Mouse (Mus musculus) liver, embryonic 12.5 days (tissue): Measurements from ENCODE around the gene Cdc25b. TPM values are rescaled to one million over a fixed set of nuclear protein-coding genes. Genes with fewer than 3 reads are reported as not detected.
"Not testable (repeated sequence)": the region's sequence is repeated elsewhere in the genome, so short reads cannot be mapped to it uniquely, and the experiment has no call there.

Source experiments
- ATAC-seq: fragments of 200-750 bp; cut with Nextera tagmentation; 2 replicates; pipeline ENCODE4 v1.8.0; 2017; ENCODE audit warnings: moderate number of reproducible peaks, mild to moderate bottlenecking, moderate library complexity
- H3K27ac ChIP-seq: fragments of 300-500 bp; sonication (generic); 2 replicates; pipeline ENCODE4 v1.5.1; 2016; ENCODE audit warnings: mild to moderate bottlenecking
- H3K27me3 ChIP-seq: fragments of 300-500 bp; sonication (generic); replicated peaks from 2 replicates; pipeline ENCODE4 v1.6.1; 2016; ENCODE audit warnings: mild to moderate bottlenecking, moderate library complexity
- H3K36me3 ChIP-seq: fragments of 300-500 bp; sonication (generic); 2 replicates; pipeline ENCODE4 v1.6.1; 2016; ENCODE audit warnings: mild to moderate bottlenecking, moderate library complexity
- H3K4me1 ChIP-seq: fragments of 300-500 bp; sonication (generic); 2 replicates; pipeline ENCODE4 v1.6.1; 2016
- H3K4me2 ChIP-seq: fragments of 300-500 bp; sonication (generic); 2 replicates; pipeline ENCODE4 v1.6.1; 2016; ENCODE audit warnings: mild to moderate bottlenecking, moderate library complexity
- H3K4me3 ChIP-seq: fragments of 300-500 bp; sonication (generic); 2 replicates; pipeline ENCODE4 v1.5.1; 2016; ENCODE audit warnings: mild to moderate bottlenecking, moderate library complexity
- H3K9ac ChIP-seq: fragments of 300-500 bp; sonication (generic); 2 replicates; pipeline ENCODE4 v1.6.1; 2016; ENCODE audit warnings: mild to moderate bottlenecking, moderate library complexity
- H3K9me3 ChIP-seq: fragments of 300-500 bp; sonication (generic); replicated peaks from 2 replicates; pipeline ENCODE4 v1.6.1; 2016; ENCODE audit warnings: mild to moderate bottlenecking, moderate library complexity
- WGBS: fragments of 180-500 bp; shearing (Covaris S2); methylation state at CpG from one replicate; pipeline ENCODE4 v1.1.7; 2016; ENCODE audit not compliant: insufficient replicate concordance; 5-methylcytosine and 5-hydroxymethylcytosine counted together
- polyA plus RNA-seq: library from polyadenylated mRNA; unstranded; fragments of >200 nt; fragmentation: Nextera tagmentation; extraction: Ambion mirVana; gene quantifications from 2 replicates; pipeline ENCODE4 v1.2.1, GENCODE M21; 2016

Cdc25b gene
- polyA plus RNA-seq, 1 experiment from 2014 or later, result 172 TPM

- H3K36me3 ChIP-seq, result no peaks in the 10 kb centered on the region
- WGBS, result 49% methylated on average over 4 of the region's 4 CpGs
- no peak overlapping the region for H3K4me3 ChIP-seq
- no peaks in the 10 kb centered on the region for H3K9me3 ChIP-seq
- H3K9ac ChIP-seq, result no peak overlapping the region
- no peaks in the 10 kb centered on the region for H3K27me3 ChIP-seq
- H3K4me1 ChIP-seq, result peaks cover 64% of the 10 kb centered on the region
- ATAC-seq, result no peak
- H3K4me2 ChIP-seq, result no peak overlapping the region
- peak overlapping the region; percentile 48; the same call in 1 of the 2 replicates for H3K27ac ChIP-seq
Observed at GRCm38 (mm10) chr2:131220030-131220429, 33.3 kb downstream of the Cdc25b start.

DNA sequence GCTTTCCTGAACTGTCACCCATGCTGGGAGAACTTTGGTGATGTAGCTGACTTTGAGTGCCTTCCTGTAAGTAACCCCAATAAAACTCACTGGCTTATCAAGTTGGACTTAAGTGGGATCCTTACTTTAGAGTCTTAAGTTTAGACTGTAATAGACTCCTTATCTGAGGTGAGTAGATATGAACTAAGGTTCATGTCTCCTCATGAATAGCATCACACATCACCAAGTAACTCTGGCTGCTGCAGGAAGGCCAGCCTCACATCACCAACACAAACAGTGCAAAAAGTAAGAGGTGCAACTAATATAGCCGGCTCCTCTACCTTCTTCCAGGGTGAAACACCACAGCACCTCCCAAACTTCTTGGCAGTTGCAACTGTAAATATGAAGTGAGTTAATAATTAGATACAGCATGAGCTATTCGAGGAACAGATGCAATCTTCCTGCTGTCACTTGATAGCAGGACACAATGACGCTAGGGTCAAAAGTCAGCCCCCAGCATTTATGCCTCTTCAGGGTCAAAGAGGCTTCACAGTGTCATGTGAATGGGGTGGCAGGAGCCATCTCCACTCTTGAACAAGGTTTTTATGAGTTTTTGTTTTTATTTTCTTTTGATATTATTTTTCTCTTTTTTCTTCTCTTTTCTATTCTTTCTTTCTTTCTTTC, 35.2 kb downstream of the Cdc25b start:
- Histone ChIP-seq H3K4me2 (peak overlapping the region; percentile 58), H3K27me3 (no peaks in the 10 kb centered on the region), H3K9ac (peak overlapping the region; percentile 65), H3K36me3 (no peaks in the 10 kb centered on the region), H3K4me1 (peaks cover 73% of the 10 kb centered on the region), H3K9me3 (no peaks in the 10 kb centered on the region), H3K4me3 (no peak overlapping the region), H3K27ac (peak overlapping the region; percentile 98)
- whole genome bisulfite sequencing, result 45% methylated on average over 3 of the region's 3 CpGs
- ATAC-seq, result no peak

DNA sequence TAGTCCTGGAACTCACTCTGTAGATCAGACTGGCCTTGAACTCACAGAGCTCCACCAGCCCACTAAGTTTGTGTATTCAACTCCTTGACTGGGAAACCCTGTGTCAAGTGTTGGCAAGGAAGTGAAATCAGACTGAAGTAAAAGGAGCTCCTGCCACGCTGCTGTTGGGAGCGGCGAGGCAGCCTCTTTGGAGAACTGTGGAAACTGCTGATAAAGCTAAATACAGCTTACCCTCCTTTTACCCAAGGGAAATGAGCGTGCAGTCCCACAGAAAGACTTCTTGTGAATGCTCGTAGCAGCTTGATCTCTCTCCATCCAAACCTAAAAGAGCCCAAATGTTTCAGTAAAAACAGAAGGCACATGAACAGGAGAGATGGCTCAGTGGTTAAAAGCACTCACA, 35.8 kb downstream of the Cdc25b start:
- H3K27ac ChIP-seq, result peak overlapping the region; percentile 98
- H3K9ac ChIP-seq, result peak overlapping the region; percentile 65
- peak overlapping the region; percentile 58 for H3K4me2 ChIP-seq
- ATAC-seq, result peak; percentile 28; the same call in 1 of the 2 replicates
- peaks cover 74% of the 10 kb centered on the region for H3K4me1 ChIP-seq
- H3K9me3 ChIP-seq, result no peaks in the 10 kb centered on the region
- 10% methylated on average over 5 of the region's 5 CpGs for WGBS
- H3K27me3 ChIP-seq, result no peaks in the 10 kb centered on the region
- H3K36me3 ChIP-seq, result no peaks in the 10 kb centered on the region
- no peak overlapping the region for H3K4me3 ChIP-seq

- no peaks in the 10 kb centered on the region for H3K36me3 ChIP-seq
- H3K4me3 ChIP-seq, result peak overlapping the region; percentile 1; the same call in 1 of the 2 replicates
- 32% methylated on average over 1 of the region's 1 CpGs for WGBS
- H3K27me3 ChIP-seq, result no peaks in the 10 kb centered on the region
- H3K9ac ChIP-seq, result peak overlapping the region; percentile 65
- peak overlapping the region; percentile 58 for H3K4me2 ChIP-seq
- ATAC-seq, result peak; percentile 99
- peak overlapping the region; percentile 98 for H3K27ac ChIP-seq
- peaks cover 71% of the 10 kb centered on the region for H3K4me1 ChIP-seq
- H3K9me3 ChIP-seq, result no peaks in the 10 kb centered on the region
Observed at GRCm38 (mm10) chr2:131223569-131223968, 36.8 kb downstream of the Cdc25b start.

GRCm38 (mm10) chr2:131225178-131225577, 38.4 kb downstream of the Cdc25b start:
- no peak for ATAC-seq
- WGBS, result 80% methylated on average over 6 of the region's 6 CpGs
- Histone ChIP-seq H3K9ac (no peak overlapping the region), H3K36me3 (no peaks in the 10 kb centered on the region), H3K4me2 (no peak overlapping the region), H3K4me3 (no peak overlapping the region), H3K27ac (peak overlapping the region; percentile 98), H3K4me1 (peaks cover 70% of the 10 kb centered on the region), H3K27me3 (no peaks in the 10 kb centered on the region), H3K9me3 (no peaks in the 10 kb centered on the region)

DNA sequence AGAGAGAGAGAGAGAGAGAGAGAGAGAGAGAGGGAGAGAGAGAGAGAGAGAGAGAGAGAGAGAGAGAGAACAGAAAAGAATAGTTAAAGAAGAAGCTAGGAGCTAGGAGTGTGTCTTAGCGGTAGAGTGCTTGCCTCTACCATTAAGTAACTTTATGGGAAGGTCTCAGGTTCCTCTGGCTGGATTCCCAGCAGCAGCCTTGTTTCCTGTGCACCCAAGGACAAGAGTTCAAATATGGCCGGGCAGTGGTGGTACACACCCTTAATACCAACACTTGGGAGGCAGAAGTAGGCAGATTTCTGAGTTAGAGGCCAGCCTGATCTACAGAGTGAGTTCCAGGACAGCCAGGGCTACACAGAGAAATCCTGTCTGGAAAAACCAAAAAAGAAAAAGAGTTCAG, 39.9 kb downstream of the Cdc25b start:
- not testable (repeated sequence) for H3K4me3 ChIP-seq, H3K9ac ChIP-seq, ATAC-seq, H3K9me3 ChIP-seq, H3K36me3 ChIP-seq, H3K27me3 ChIP-seq, H3K4me2 ChIP-seq
- WGBS, result 67% methylated on average over 2 of the region's 2 CpGs
- Histone ChIP-seq H3K4me1 (peaks cover 62% of the 10 kb centered on the region), H3K27ac (peak overlapping the region; percentile 32; the same call in 1 of the 2 replicates)

DNA sequence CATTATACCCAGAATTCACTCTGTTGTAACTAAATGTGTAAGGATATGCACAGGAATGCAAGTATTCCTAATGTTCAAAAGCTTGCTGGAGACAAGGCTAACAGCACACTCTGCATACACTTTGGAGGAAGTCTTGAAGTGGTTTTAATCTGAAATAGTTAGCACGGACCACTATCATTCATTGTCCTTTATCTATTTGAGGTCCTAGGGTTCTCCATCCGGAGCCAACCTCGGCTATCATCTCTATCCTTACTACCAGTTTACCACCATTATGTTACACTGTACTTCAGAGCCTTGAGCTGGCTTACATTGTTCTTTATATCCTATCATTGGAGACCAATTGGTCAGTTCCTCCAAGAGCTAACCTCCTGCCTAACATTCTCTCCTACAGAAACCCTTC, 40.5 kb downstream of the Cdc25b start:
- H3K27me3 ChIP-seq, result no peaks in the 10 kb centered on the region
- no peak for ATAC-seq
- no peak overlapping the region for H3K4me2 ChIP-seq
- no peak overlapping the region for H3K9ac ChIP-seq
- no peak overlapping the region for H3K4me3 ChIP-seq
- H3K27ac ChIP-seq, result 0 out of 2 replicates have a peak overlapping the region, but pooled peaks have one; percentile 32
- peaks cover 62% of the 10 kb centered on the region for H3K4me1 ChIP-seq
- no peaks in the 10 kb centered on the region for H3K36me3 ChIP-seq
- no peaks in the 10 kb centered on the region for H3K9me3 ChIP-seq
- 56% methylated on average over 3 of the region's 3 CpGs for WGBS

DNA sequence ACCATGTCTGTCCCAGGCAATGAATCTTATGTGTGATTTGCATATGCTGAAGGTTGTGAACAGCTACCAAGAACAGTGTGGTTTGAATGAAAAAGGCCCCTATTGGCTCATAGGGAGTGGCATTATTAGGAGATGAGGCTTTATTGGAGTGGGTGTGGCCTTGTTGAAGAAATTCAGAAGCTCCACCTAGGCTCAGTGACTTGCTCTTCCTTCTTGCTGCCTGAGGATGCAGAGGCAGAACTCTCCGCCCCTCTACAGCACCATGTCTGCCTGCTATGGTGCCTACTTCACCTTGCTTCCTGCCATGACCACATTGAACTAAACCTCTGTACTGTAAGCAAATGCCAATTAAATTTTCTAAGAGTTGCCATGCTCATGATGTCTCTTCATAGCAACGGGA, 45.8 kb downstream of the Cdc25b start:
- Histone ChIP-seq H3K4me3 (peak overlapping the region; percentile 78; the same call in 1 of the 2 replicates), H3K36me3 (peaks cover 21% of the 10 kb centered on the region), H3K4me2 (peak overlapping the region; percentile 90), H3K27me3 (no peaks in the 10 kb centered on the region), H3K9ac (peak overlapping the region; percentile 65), H3K27ac (peak overlapping the region; percentile 94), H3K9me3 (no peaks in the 10 kb centered on the region), H3K4me1 (peaks cover 46% of the 10 kb centered on the region)
- 60% methylated on average over 2 of the region's 2 CpGs for WGBS
- ATAC-seq, result peak; percentile 69

GRCm38 (mm10) chr2:131233307-131234126, 46.8 kb downstream of the Cdc25b start, which contains the start of gene Mavs:
TSS of gene Mavs (plus strand) at chr2:131234063.
- 16% methylated on average over 29 of the region's 29 CpGs for WGBS
- H3K4me1 ChIP-seq, result peaks cover 45% of the 10 kb centered on the region

GRCm38 (mm10) chr2:131234127-131234650, 47.4 kb downstream of the Cdc25b start:
- 13% methylated on average over 28 of the region's 28 CpGs for whole genome bisulfite sequencing
- peaks cover 49% of the 10 kb centered on the region for H3K4me1 ChIP-seq
- ATAC-seq, result peak; percentile 26
- H3K36me3 ChIP-seq, result peaks cover 38% of the 10 kb centered on the region
- H3K9me3 ChIP-seq, result no peaks in the 10 kb centered on the region
- H3K4me2 ChIP-seq, result peak overlapping the region; percentile 90
- peak overlapping the region; percentile 94 for H3K27ac ChIP-seq
- no peaks in the 10 kb centered on the region for H3K27me3 ChIP-seq
- peak overlapping the region; percentile 78 for H3K4me3 ChIP-seq
- peak overlapping the region; percentile 93 for H3K9ac ChIP-seq

More at GRCm38 (mm10) chr2:131233307-131234126, 46.8 kb downstream of the Cdc25b start, which contains the start of gene Mavs:
- Histone ChIP-seq H3K27me3 (no peaks in the 10 kb centered on the region), H3K4me3 (peak within 1 kb of the TSS; percentile 78), H3K4me2 (peak within 1 kb of the TSS; percentile 90), H3K27ac (peak within 1 kb of the TSS; percentile 94), H3K9me3 (no peaks in the 10 kb centered on the region), H3K36me3 (peaks cover 31% of the 10 kb centered on the region), H3K9ac (peak within 1 kb of the TSS; percentile 93)
- peak; percentile 98 for ATAC-seq

GRCm38 (mm10) chr2:131234970-131235635, 48.4 kb downstream of the Cdc25b start:
- peak overlapping the region; percentile 93 for H3K9ac ChIP-seq
- H3K4me3 ChIP-seq, result peak overlapping the region; percentile 78
- peaks cover 58% of the 10 kb centered on the region for H3K4me1 ChIP-seq
- H3K27ac ChIP-seq, result peak overlapping the region; percentile 94
- no peaks in the 10 kb centered on the region for H3K27me3 ChIP-seq
- peaks cover 47% of the 10 kb centered on the region for H3K36me3 ChIP-seq
- peak overlapping the region; percentile 90 for H3K4me2 ChIP-seq
- H3K9me3 ChIP-seq, result no peaks in the 10 kb centered on the region
- ATAC-seq, result no peak
- WGBS, result 45% methylated on average over 7 of the region's 7 CpGs
